Mouse (Mus musculus) MEL-GATA-1-ER (cell line): ENCODE data around the gene Adgrl3.

ENCODE experiments used
- DNase-seq: peaks from one replicate; pipeline ENCODE4 v3.0.0-alpha.2; 2012; ENCODE audit warnings: low read depth; ENCODE audit errors: extremely low read depth

Gene Adgrl3

GRCm38 (mm10) chr5:81073875-81074274 is 53.9 kb downstream of the Adgrl3 start:
- DNase-seq = no peak

GRCm38 (mm10) chr5:81076377-81076776 is 56.4 kb downstream of the Adgrl3 start:
- peak; percentile 34 for DNase-seq

- no peak for DNase-seq
These were observed 57.1 kb downstream of the Adgrl3 start for GRCm38 (mm10) chr5:81077031-81077430.

GRCm38 (mm10) chr5:81077990-81078389 is 58.1 kb downstream of the Adgrl3 start:
- DNase-seq = peak; percentile 43

GRCm38 (mm10) chr5:81083698-81084360 is 63.9 kb downstream of the Adgrl3 start:
- no peak for DNase-seq

- DNase-seq = no peak
These were observed 65.2 kb downstream of the Adgrl3 start for GRCm38 (mm10) chr5:81085152-81085551.

GRCm38 (mm10) chr5:81088667-81089066 is 68.7 kb downstream of the Adgrl3 start:
- DNase-seq = no peak

- no peak for DNase-seq
These were observed 74.7 kb downstream of the Adgrl3 start for GRCm38 (mm10) chr5:81094618-81095017.

GRCm38 (mm10) chr5:81097131-81097530 is 77.2 kb downstream of the Adgrl3 start:
- DNase-seq = no peak

- DNase-seq = peak; percentile 27
These were observed 87.5 kb downstream of the Adgrl3 start for GRCm38 (mm10) chr5:81107431-81107830.

GRCm38 (mm10) chr5:81124483-81124882 is 104.5 kb downstream of the Adgrl3 start:
- no peak for DNase-seq

- no peak for DNase-seq
These were observed 107.7 kb downstream of the Adgrl3 start for GRCm38 (mm10) chr5:81127639-81128038.

- no peak for DNase-seq
These were observed 116.5 kb downstream of the Adgrl3 start for GRCm38 (mm10) chr5:81136394-81136793.

- DNase-seq = no peak
These were observed 135.9 kb downstream of the Adgrl3 start for GRCm38 (mm10) chr5:81155791-81156190.

- DNase-seq = no peak
These were observed 136.3 kb downstream of the Adgrl3 start for GRCm38 (mm10) chr5:81156281-81156680.

GRCm38 (mm10) chr5:81156796-81157195 is 136.9 kb downstream of the Adgrl3 start:
- no peak for DNase-seq

GRCm38 (mm10) chr5:81159013-81159412 is 139.1 kb downstream of the Adgrl3 start:
- no peak for DNase-seq

GRCm38 (mm10) chr5:81160431-81160830 is 140.5 kb downstream of the Adgrl3 start:
- no peak for DNase-seq

- DNase-seq = no peak
These were observed 169.0 kb downstream of the Adgrl3 start for GRCm38 (mm10) chr5:81188871-81189485.

- no peak for DNase-seq
These were observed 180.4 kb downstream of the Adgrl3 start for GRCm38 (mm10) chr5:81200354-81200753.

GRCm38 (mm10) chr5:81201885-81202284 is 181.9 kb downstream of the Adgrl3 start:
- DNase-seq = no peak

GRCm38 (mm10) chr5:81218500-81219057 is 198.6 kb downstream of the Adgrl3 start:
- DNase-seq = no peak

- DNase-seq = no peak
These were observed 204.5 kb downstream of the Adgrl3 start for GRCm38 (mm10) chr5:81224465-81224864.
